Mouse (Mus musculus) thymus, adult 2 months (tissue): Measurements from ENCODE around the gene Chst1.

Source experiments
- CTCF ChIP-seq: fragments of 200-500 bp; IDR thresholded peaks from 2 replicates; pipeline ENCODE4 v1.5.1; 2012; ENCODE audit warnings: mild to moderate bottlenecking, control low read depth, low read length, moderate library complexity, borderline replicate concordance; ENCODE audit not compliant: control insufficient read depth, poor library complexity, insufficient read depth; ENCODE audit errors: extremely low read depth
- POLR2A ChIP-seq: fragments of 200-500 bp; IDR thresholded peaks from 2 replicates; pipeline ENCODE4 v1.6.1; 2012; ENCODE audit warnings: mild to moderate bottlenecking, low read length, control low read depth, moderate library complexity; ENCODE audit not compliant: control insufficient read depth, poor library complexity, insufficient read depth; ENCODE audit errors: extremely low read depth

GRCm38 (mm10) chr2:92613645-92614044, 14.1 kb downstream of the Chst1 start:
- TF ChIP-seq CTCF, result no peak
- TF ChIP-seq POLR2A, result no peak
